Mouse (Mus musculus) hindbrain, embryonic 15.5 days (tissue): Measurements from ENCODE around the gene Sorbs2. TPM values are rescaled to one million over a fixed set of nuclear protein-coding genes. Genes with fewer than 3 reads are reported as not detected.

Experiments used
- ATAC-seq: fragments of 200-750 bp; cut with Nextera tagmentation; 2 replicates; pipeline ENCODE4 v1.8.0; 2017; ENCODE audit warnings: low read depth, moderate number of reproducible peaks, moderate TSS enrichment; ENCODE audit not compliant: low FRiP score
- H3K27ac ChIP-seq: fragments of 300-500 bp; sonication (generic); replicated peaks from 2 replicates; pipeline ENCODE4 v1.5.1; 2015; ENCODE audit warnings: mild to moderate bottlenecking, inconsistent platforms
- H3K27me3 ChIP-seq: fragments of 300-500 bp; sonication (generic); 2 replicates; pipeline ENCODE4 v1.6.1; 2015; ENCODE audit warnings: control low read depth, inconsistent platforms
- H3K36me3 ChIP-seq: fragments of 300-500 bp; sonication (generic); 2 replicates; pipeline ENCODE4 v1.6.1; 2015; ENCODE audit warnings: control low read depth, inconsistent platforms
- H3K4me1 ChIP-seq: fragments of 300-500 bp; sonication (generic); replicated peaks from 2 replicates; pipeline ENCODE4 v1.6.1; 2015; ENCODE audit warnings: control low read depth, inconsistent platforms
- H3K4me2 ChIP-seq: fragments of 300-500 bp; sonication (generic); 2 replicates; pipeline ENCODE4 v1.6.1; 2015; ENCODE audit warnings: moderate library complexity, mild to moderate bottlenecking, inconsistent platforms
- H3K4me3 ChIP-seq: fragments of 300-500 bp; sonication (generic); 2 replicates; pipeline ENCODE4 v1.5.1; 2015; ENCODE audit warnings: mild to moderate bottlenecking, inconsistent platforms
- H3K9ac ChIP-seq: fragments of 300-500 bp; sonication (generic); 2 replicates; pipeline ENCODE4 v1.6.1; 2015; ENCODE audit warnings: inconsistent platforms
- H3K9me3 ChIP-seq: fragments of 300-500 bp; sonication (generic); 2 replicates; pipeline ENCODE4 v1.6.1; 2016; ENCODE audit warnings: control low read depth, inconsistent platforms
- WGBS: fragments of 180-500 bp; shearing (Covaris S2); methylation state at CpG from one replicate; pipeline ENCODE4 v1.1.7; 2015; 5-methylcytosine and 5-hydroxymethylcytosine counted together
- polyA plus RNA-seq: library from polyadenylated mRNA; unstranded; fragments of >200 nt; fragmentation: Nextera tagmentation; extraction: Ambion mirVana; gene quantifications from 2 replicates; pipeline ENCODE4 v1.2.1, GENCODE M21; 2015

The Sorbs2 gene
- polyA plus RNA-seq, 1 experiment from 2014 or later = 54.5 TPM

GRCm38 (mm10) chr8:45700100-45700499 is 192.5 kb downstream of the Sorbs2 start:
- H3K27ac ChIP-seq = no peak overlapping the region
- H3K36me3 ChIP-seq = no peaks in the 10 kb centered on the region
- no peak overlapping the region for H3K9ac ChIP-seq
- no peak overlapping the region for H3K4me2 ChIP-seq
- H3K27me3 ChIP-seq = no peaks in the 10 kb centered on the region
- WGBS = 95% methylated on average over 5 of the region's 5 CpGs
- H3K4me1 ChIP-seq = peaks cover 10% of the 10 kb centered on the region; the same call in 1 of the 2 replicates
- H3K4me3 ChIP-seq = no peak overlapping the region
- no peak for ATAC-seq
- H3K9me3 ChIP-seq = no peaks in the 10 kb centered on the region

GRCm38 (mm10) chr8:45703700-45704101 is 196.1 kb downstream of the Sorbs2 start:
- Histone ChIP-seq H3K36me3 (no peaks in the 10 kb centered on the region), H3K9ac (no peak overlapping the region), H3K4me1 (peaks cover 10% of the 10 kb centered on the region; the same call in 1 of the 2 replicates), H3K9me3 (no peaks in the 10 kb centered on the region), H3K4me2 (no peak overlapping the region), H3K4me3 (no peak overlapping the region), H3K27me3 (no peaks in the 10 kb centered on the region), H3K27ac (no peak overlapping the region)
- 77% methylated on average over 4 of the region's 4 CpGs for WGBS
- no peak for ATAC-seq

GRCm38 (mm10) chr8:45709098-45709497 is 201.5 kb downstream of the Sorbs2 start:
- no peaks in the 10 kb centered on the region for H3K36me3 ChIP-seq
- no peak overlapping the region for H3K4me2 ChIP-seq
- no peak overlapping the region for H3K9ac ChIP-seq
- H3K4me3 ChIP-seq = no peak overlapping the region
- H3K9me3 ChIP-seq = no peaks in the 10 kb centered on the region
- H3K27ac ChIP-seq = no peak overlapping the region
- peaks cover under 1% of the 10 kb centered on the region; the same call in 1 of the 2 replicates for H3K4me1 ChIP-seq
- H3K27me3 ChIP-seq = no peaks in the 10 kb centered on the region
- WGBS = 88% methylated on average over 4 of the region's 4 CpGs
- ATAC-seq = no peak

- no peak for ATAC-seq
- Histone ChIP-seq H3K27me3 (no peaks in the 10 kb centered on the region), H3K4me3 (no peak overlapping the region), H3K4me1 (peaks cover 2% of the 10 kb centered on the region; the same call in 1 of the 2 replicates), H3K9ac (no peak overlapping the region), H3K4me2 (no peak overlapping the region), H3K9me3 (no peaks in the 10 kb centered on the region), H3K36me3 (no peaks in the 10 kb centered on the region), H3K27ac (no peak overlapping the region)
- 72% methylated on average over 4 of the region's 4 CpGs for WGBS
Measured at GRCm38 (mm10) chr8:45709734-45710133, 202.1 kb downstream of the Sorbs2 start.

- peaks cover 9% of the 10 kb centered on the region for H3K4me1 ChIP-seq
- no peak overlapping the region for H3K9ac ChIP-seq
- no peak overlapping the region for H3K27ac ChIP-seq
- H3K9me3 ChIP-seq = no peaks in the 10 kb centered on the region
- H3K4me2 ChIP-seq = no peak overlapping the region
- ATAC-seq = no peak
- no peaks in the 10 kb centered on the region for H3K27me3 ChIP-seq
- 83% methylated on average over 6 of the region's 6 CpGs for WGBS
- no peak overlapping the region for H3K4me3 ChIP-seq
- no peaks in the 10 kb centered on the region for H3K36me3 ChIP-seq
Measured at GRCm38 (mm10) chr8:45712610-45713009, 205.0 kb downstream of the Sorbs2 start.

GRCm38 (mm10) chr8:45714806-45715205 is 207.2 kb downstream of the Sorbs2 start:
- Histone ChIP-seq H3K27me3 (no peaks in the 10 kb centered on the region), H3K4me1 (peaks cover 9% of the 10 kb centered on the region), H3K9ac (no peak overlapping the region), H3K4me3 (no peak overlapping the region), H3K27ac (no peak overlapping the region), H3K9me3 (no peaks in the 10 kb centered on the region), H3K36me3 (no peaks in the 10 kb centered on the region), H3K4me2 (no peak overlapping the region)
- ATAC-seq = no peak
- 19% methylated on average over 3 of the region's 3 CpGs for WGBS

GRCm38 (mm10) chr8:45715330-45716027 is 207.9 kb downstream of the Sorbs2 start:
- Histone ChIP-seq H3K27ac (no peak overlapping the region), H3K36me3 (no peaks in the 10 kb centered on the region), H3K27me3 (no peaks in the 10 kb centered on the region), H3K9ac (no peak overlapping the region), H3K4me1 (peaks cover 9% of the 10 kb centered on the region), H3K4me3 (no peak overlapping the region), H3K9me3 (no peaks in the 10 kb centered on the region), H3K4me2 (no peak overlapping the region)
- ATAC-seq = no peak
- WGBS = 58% methylated on average over 13 of the region's 13 CpGs

- H3K27ac ChIP-seq = no peak overlapping the region
- 69% methylated on average over 8 of the region's 8 CpGs for WGBS
- H3K4me2 ChIP-seq = no peak overlapping the region
- no peak for ATAC-seq
- H3K27me3 ChIP-seq = no peaks in the 10 kb centered on the region
- no peak overlapping the region for H3K4me3 ChIP-seq
- no peaks in the 10 kb centered on the region for H3K9me3 ChIP-seq
- no peaks in the 10 kb centered on the region for H3K36me3 ChIP-seq
- peaks cover 7% of the 10 kb centered on the region for H3K4me1 ChIP-seq
- H3K9ac ChIP-seq = no peak overlapping the region
Measured at GRCm38 (mm10) chr8:45719776-45720175, 212.2 kb downstream of the Sorbs2 start.

- no peaks in the 10 kb centered on the region for H3K36me3 ChIP-seq
- H3K4me3 ChIP-seq = no peak overlapping the region
- no peaks in the 10 kb centered on the region for H3K9me3 ChIP-seq
- no peak overlapping the region for H3K9ac ChIP-seq
- H3K4me2 ChIP-seq = no peak overlapping the region
- no peaks in the 10 kb centered on the region for H3K4me1 ChIP-seq
- no peak for ATAC-seq
- no peak overlapping the region for H3K27ac ChIP-seq
- H3K27me3 ChIP-seq = no peaks in the 10 kb centered on the region
- 73% methylated on average over 3 of the region's 3 CpGs for WGBS
Measured at GRCm38 (mm10) chr8:45724204-45724603, 216.6 kb downstream of the Sorbs2 start.

- 87% methylated on average over 5 of the region's 5 CpGs for WGBS
Measured at GRCm38 (mm10) chr8:45725321-45725720, 217.7 kb downstream of the Sorbs2 start.

GRCm38 (mm10) chr8:45729850-45730382 is 222.3 kb downstream of the Sorbs2 start:
- Histone ChIP-seq H3K4me3 (no peak overlapping the region), H3K27ac (no peak overlapping the region), H3K9ac (no peak overlapping the region), H3K9me3 (no peaks in the 10 kb centered on the region), H3K27me3 (no peaks in the 10 kb centered on the region), H3K4me2 (no peak overlapping the region), H3K4me1 (no peaks in the 10 kb centered on the region), H3K36me3 (no peaks in the 10 kb centered on the region)
- 84% methylated on average over 7 of the region's 7 CpGs for WGBS
- ATAC-seq = no peak

More at GRCm38 (mm10) chr8:45725321-45725720, 217.7 kb downstream of the Sorbs2 start:
- no peak for ATAC-seq
- Histone ChIP-seq H3K4me3 (no peak overlapping the region), H3K9ac (no peak overlapping the region), H3K36me3 (no peaks in the 10 kb centered on the region), H3K27me3 (no peaks in the 10 kb centered on the region), H3K4me1 (no peaks in the 10 kb centered on the region), H3K4me2 (no peak overlapping the region), H3K27ac (no peak overlapping the region), H3K9me3 (no peaks in the 10 kb centered on the region)

GRCm38 (mm10) chr8:45730795-45731194 is 223.2 kb downstream of the Sorbs2 start:
- no peaks in the 10 kb centered on the region for H3K36me3 ChIP-seq
- ATAC-seq = no peak
- H3K27ac ChIP-seq = no peak overlapping the region
- no peaks in the 10 kb centered on the region for H3K4me1 ChIP-seq
- H3K9me3 ChIP-seq = no peaks in the 10 kb centered on the region
- H3K4me2 ChIP-seq = no peak overlapping the region
- no peak overlapping the region for H3K4me3 ChIP-seq
- 84% methylated on average over 5 of the region's 5 CpGs for WGBS
- no peak overlapping the region for H3K9ac ChIP-seq
- no peaks in the 10 kb centered on the region for H3K27me3 ChIP-seq
